Mouse (Mus musculus) adrenal gland, postnatal 14 days (tissue): Measurements from ENCODE around the gene Mesp2. TPM values are rescaled to one million over a fixed set of nuclear protein-coding genes. Genes with fewer than 3 reads are reported as not detected.

Experiments used
- total RNA-seq: library from RNA; stranded (reverse); gene quantifications from 2 replicates; pipeline ENCODE4 v1.2.3, GENCODE M21; 2021

The Mesp2 gene
- total RNA-seq, 1 experiment from 2014 or later = 0.67 TPM

Other genes with a start within 250 kb of the Mesp2 start
- 1.9 and 2.4 TPM in 2 replicates for gene Rhcg, start 193.1 kb upstream of the Mesp2 start, total RNA-seq
- 2.0 and 2.3 TPM in 2 replicates for gene Ticrr, start 150.5 kb upstream of the Mesp2 start, total RNA-seq
- 4.2 and 5.0 TPM in 2 replicates for gene Kif7, start 95.0 kb upstream of the Mesp2 start, total RNA-seq
- 646 and 719 TPM in 2 replicates for gene Plin1, start 77.8 kb upstream of the Mesp2 start, total RNA-seq
- gene Pex11a, start 67.6 kb upstream of the Mesp2 start, total RNA-seq = 45.9 and 53.5 TPM in 2 replicates
- gene Wdr93, start 67.6 kb upstream of the Mesp2 start, total RNA-seq = 1.8 and 2.8 TPM in 2 replicates
- not detected in 2 replicates for gene Mesp1, start 16.9 kb upstream of the Mesp2 start, total RNA-seq
- 12.2 and 30.5 TPM in 2 replicates for gene Anpep, start 50.3 kb downstream of the Mesp2 start, total RNA-seq
- 26.0 and 30.1 TPM in 2 replicates for gene Ap3s2, start 109.9 kb downstream of the Mesp2 start, total RNA-seq
- gene Arpin, start 124.6 kb downstream of the Mesp2 start, total RNA-seq = 16.3 and 17.4 TPM in 2 replicates
- 21.3 and 25.6 TPM in 2 replicates for gene Zfp710, start 214.1 kb downstream of the Mesp2 start, total RNA-seq